Mouse (Mus musculus) embryonic facial prominence, embryonic 10.5 days (tissue): ENCODE results near the gene Crb2. TPM values are rescaled to one million over a fixed set of nuclear protein-coding genes. Genes with fewer than 3 reads are reported as not detected.

Experiments used
- DNase-seq: peaks from one replicate; pipeline ENCODE4 v3.0.0-alpha.2; 2017; ENCODE audit warnings: low spot score
- H3K27ac ChIP-seq: fragments of 300-500 bp; sonication (generic); replicated peaks from 2 replicates; pipeline ENCODE4 v1.5.1; 2016; ENCODE audit warnings: mild to moderate bottlenecking
- H3K27me3 ChIP-seq: fragments of 300-500 bp; sonication (generic); replicated peaks from 2 replicates; pipeline ENCODE4 v1.6.1; 2016; ENCODE audit warnings: low read depth, mild to moderate bottlenecking; ENCODE audit not compliant: poor library complexity, severe bottlenecking
- H3K36me3 ChIP-seq: fragments of 300-500 bp; sonication (generic); replicated peaks from 2 replicates; pipeline ENCODE4 v1.6.1; 2016; ENCODE audit warnings: mild to moderate bottlenecking, moderate library complexity
- H3K4me1 ChIP-seq: fragments of 300-500 bp; sonication (generic); 2 replicates; pipeline ENCODE4 v1.6.1; 2016
- H3K4me3 ChIP-seq: fragments of 300-500 bp; sonication (generic); 2 replicates; pipeline ENCODE4 v1.5.1; 2016; ENCODE audit warnings: mild to moderate bottlenecking, moderate library complexity
- H3K9me3 ChIP-seq: fragments of 300-500 bp; sonication (generic); 2 replicates; pipeline ENCODE4 v1.6.1; 2016; ENCODE audit warnings: mild to moderate bottlenecking
- WGBS: fragments of 180-500 bp; shearing (Covaris S2); methylation state at CpG from one replicate; pipeline ENCODE4 v1.1.7; 2016; 5-methylcytosine and 5-hydroxymethylcytosine counted together
- polyA plus RNA-seq: library from polyadenylated mRNA; unstranded; fragments of >200 nt; fragmentation: Nextera tagmentation; extraction: Ambion mirVana; gene quantifications from 2 replicates; pipeline ENCODE4 v1.2.1, GENCODE M21; 2016

Gene Crb2
- polyA plus RNA-seq, 1 experiment from 2014 or later, result 7.3 TPM

- WGBS, result 78% methylated on average over 2 of the region's 2 CpGs
- H3K4me1 ChIP-seq, result peaks cover 38% of the 10 kb centered on the region
- no peak for DNase-seq
- H3K9me3 ChIP-seq, result no peaks in the 10 kb centered on the region
- no peak overlapping the region for H3K27ac ChIP-seq
- H3K27me3 ChIP-seq, result peaks cover 48% of the 10 kb centered on the region
- no peak overlapping the region for H3K4me3 ChIP-seq
- no peaks in the 10 kb centered on the region for H3K36me3 ChIP-seq
These were observed 19.7 kb upstream of the Crb2 start for GRCm38 (mm10) chr2:37756220-37756930.

GRCm38 (mm10) chr2:37757016-37757415 is 19.0 kb upstream of the Crb2 start:
- H3K36me3 ChIP-seq, result no peaks in the 10 kb centered on the region
- H3K9me3 ChIP-seq, result no peaks in the 10 kb centered on the region
- WGBS, result 87% methylated on average over 5 of the region's 5 CpGs
- DNase-seq, result no peak
- peaks cover 38% of the 10 kb centered on the region for H3K4me1 ChIP-seq
- H3K27me3 ChIP-seq, result peaks cover 54% of the 10 kb centered on the region
- H3K27ac ChIP-seq, result no peak overlapping the region
- no peak overlapping the region for H3K4me3 ChIP-seq

GRCm38 (mm10) chr2:37757784-37758183 is 18.3 kb upstream of the Crb2 start:
- Histone ChIP-seq H3K27ac (peak overlapping the region; percentile 59; the same call in 1 of the 2 replicates), H3K4me1 (peaks cover 38% of the 10 kb centered on the region), H3K4me3 (no peak overlapping the region), H3K27me3 (peaks cover 54% of the 10 kb centered on the region), H3K9me3 (no peaks in the 10 kb centered on the region), H3K36me3 (no peaks in the 10 kb centered on the region)
- no peak for DNase-seq
- WGBS, result 75% methylated on average over 4 of the region's 4 CpGs

- H3K27me3 ChIP-seq, result peaks cover 56% of the 10 kb centered on the region
- peak overlapping the region; percentile 59 for H3K27ac ChIP-seq
These were observed 17.6 kb upstream of the Crb2 start for GRCm38 (mm10) chr2:37758343-37759015.

GRCm38 (mm10) chr2:37760633-37761032 is 15.4 kb upstream of the Crb2 start:
- WGBS, result 39% methylated on average over 6 of the region's 6 CpGs
- Histone ChIP-seq H3K36me3 (no peaks in the 10 kb centered on the region), H3K9me3 (no peaks in the 10 kb centered on the region), H3K4me1 (peaks cover 53% of the 10 kb centered on the region), H3K27me3 (peaks cover 71% of the 10 kb centered on the region), H3K27ac (no peak overlapping the region), H3K4me3 (no peak overlapping the region)
- no peak for DNase-seq

More at GRCm38 (mm10) chr2:37758343-37759015, 17.6 kb upstream of the Crb2 start:
- Histone ChIP-seq H3K4me1 (peaks cover 38% of the 10 kb centered on the region), H3K9me3 (no peaks in the 10 kb centered on the region), H3K4me3 (peak overlapping the region; percentile 38), H3K36me3 (no peaks in the 10 kb centered on the region)
- peak; percentile 57 for DNase-seq
- 17% methylated on average over 21 of the region's 21 CpGs for WGBS

GRCm38 (mm10) chr2:37763638-37764037 is 12.4 kb upstream of the Crb2 start:
- no peak for DNase-seq
- Histone ChIP-seq H3K4me1 (peaks cover 56% of the 10 kb centered on the region), H3K36me3 (no peaks in the 10 kb centered on the region), H3K4me3 (no peak overlapping the region), H3K9me3 (no peaks in the 10 kb centered on the region), H3K27ac (no peak overlapping the region), H3K27me3 (peaks cover 84% of the 10 kb centered on the region)
- 34% methylated on average over 3 of the region's 3 CpGs for WGBS

GRCm38 (mm10) chr2:37764514-37764913 is 11.5 kb upstream of the Crb2 start:
- peaks cover 80% of the 10 kb centered on the region for H3K27me3 ChIP-seq
- 82% methylated on average over 2 of the region's 2 CpGs for WGBS
- peaks cover 58% of the 10 kb centered on the region for H3K4me1 ChIP-seq

GRCm38 (mm10) chr2:37765082-37765483 is 11.0 kb upstream of the Crb2 start:
- DNase-seq, result no peak
- Histone ChIP-seq H3K4me3 (no peak overlapping the region; the same call in 1 of the 2 replicates), H3K36me3 (no peaks in the 10 kb centered on the region), H3K9me3 (no peaks in the 10 kb centered on the region), H3K4me1 (peaks cover 58% of the 10 kb centered on the region), H3K27me3 (peaks cover 80% of the 10 kb centered on the region), H3K27ac (peak overlapping the region; percentile 55)
- whole genome bisulfite sequencing, result 32% methylated on average over 21 of the region's 21 CpGs

More at GRCm38 (mm10) chr2:37764514-37764913, 11.5 kb upstream of the Crb2 start:
- Histone ChIP-seq H3K9me3 (no peaks in the 10 kb centered on the region), H3K36me3 (no peaks in the 10 kb centered on the region), H3K27ac (no peak overlapping the region), H3K4me3 (no peak overlapping the region)
- no peak for DNase-seq

- WGBS, result 40% methylated on average over 11 of the region's 11 CpGs
- Histone ChIP-seq H3K4me1 (peaks cover 56% of the 10 kb centered on the region), H3K36me3 (no peaks in the 10 kb centered on the region), H3K27ac (0 out of 2 replicates have a peak overlapping the region, but pooled peaks have one; percentile 20), H3K4me3 (no peak overlapping the region), H3K9me3 (no peaks in the 10 kb centered on the region), H3K27me3 (peaks cover 76% of the 10 kb centered on the region)
- DNase-seq, result no peak
These were observed 9.9 kb upstream of the Crb2 start for GRCm38 (mm10) chr2:37766027-37766761.

- peak; percentile 49 for DNase-seq
- no peak overlapping the region for H3K27ac ChIP-seq
- no peaks in the 10 kb centered on the region for H3K9me3 ChIP-seq
- no peaks in the 10 kb centered on the region for H3K36me3 ChIP-seq
- WGBS, result 5% methylated on average over 9 of the region's 9 CpGs
- H3K4me1 ChIP-seq, result peaks cover 61% of the 10 kb centered on the region
- no peak overlapping the region for H3K4me3 ChIP-seq
- peaks cover 70% of the 10 kb centered on the region for H3K27me3 ChIP-seq
These were observed 8.9 kb upstream of the Crb2 start for GRCm38 (mm10) chr2:37767080-37767547.

- no peak overlapping the region for H3K4me3 ChIP-seq
- WGBS, result 44% methylated on average over 3 of the region's 3 CpGs
- peaks cover 61% of the 10 kb centered on the region for H3K4me1 ChIP-seq
- no peaks in the 10 kb centered on the region for H3K9me3 ChIP-seq
- DNase-seq, result no peak
- H3K27ac ChIP-seq, result no peak overlapping the region
- H3K36me3 ChIP-seq, result no peaks in the 10 kb centered on the region
- H3K27me3 ChIP-seq, result peaks cover 70% of the 10 kb centered on the region
These were observed 8.3 kb upstream of the Crb2 start for GRCm38 (mm10) chr2:37767739-37768138.

- H3K27ac ChIP-seq, result no peak overlapping the region
- H3K36me3 ChIP-seq, result no peaks in the 10 kb centered on the region
- 58% methylated on average over 2 of the region's 2 CpGs for WGBS
These were observed 7.1 kb upstream of the Crb2 start for GRCm38 (mm10) chr2:37768903-37769302.

More at GRCm38 (mm10) chr2:37768903-37769302, 7.1 kb upstream of the Crb2 start:
- Histone ChIP-seq H3K4me1 (peaks cover 59% of the 10 kb centered on the region), H3K27me3 (peaks cover 64% of the 10 kb centered on the region), H3K4me3 (no peak overlapping the region), H3K9me3 (no peaks in the 10 kb centered on the region)
- DNase-seq, result no peak
